Mouse (Mus musculus) stomach, embryonic 15.5 days (tissue): ENCODE measurements at regions not wholly inside any gene's neighbourhood (a gene's known extent, or its start where the extent isn't known, plus 50 kb on each side); places are given as distances from the start of the nearest gene placed in this dataset.

Experiments used
- ATAC-seq: fragments of 200-750 bp; cut with Nextera tagmentation; 2 replicates; pipeline ENCODE4 v1.8.0; 2017; ENCODE audit warnings: low read depth, moderate number of reproducible peaks, moderate TSS enrichment; ENCODE audit not compliant: insufficient read depth, low FRiP score
- H3K27ac ChIP-seq: fragments of 300-500 bp; sonication (generic); 2 replicates; pipeline ENCODE4 v1.5.1; 2015; ENCODE audit warnings: mild to moderate bottlenecking, inconsistent platforms
- H3K27me3 ChIP-seq: fragments of 300-500 bp; sonication (generic); replicated peaks from 2 replicates; pipeline ENCODE4 v1.6.1; 2015; ENCODE audit warnings: inconsistent platforms
- H3K36me3 ChIP-seq: fragments of 300-500 bp; sonication (generic); 2 replicates; pipeline ENCODE4 v1.6.1; 2015; ENCODE audit warnings: inconsistent platforms
- H3K4me1 ChIP-seq: fragments of 300-500 bp; sonication (generic); 2 replicates; pipeline ENCODE4 v1.6.1; 2015; ENCODE audit warnings: inconsistent platforms
- H3K4me2 ChIP-seq: fragments of 300-500 bp; sonication (generic); 2 replicates; pipeline ENCODE4 v1.6.1; 2015; ENCODE audit warnings: mild to moderate bottlenecking, inconsistent platforms
- H3K4me3 ChIP-seq: fragments of 300-500 bp; sonication (generic); replicated peaks from 2 replicates; pipeline ENCODE4 v1.5.1; 2015; ENCODE audit warnings: inconsistent platforms
- H3K9ac ChIP-seq: fragments of 300-500 bp; sonication (generic); 2 replicates; pipeline ENCODE4 v1.6.1; 2015; ENCODE audit warnings: inconsistent platforms
- H3K9me3 ChIP-seq: fragments of 300-500 bp; sonication (generic); 2 replicates; pipeline ENCODE4 v1.6.1; 2016; ENCODE audit warnings: inconsistent platforms
- WGBS: fragments of 180-500 bp; shearing (Covaris S2); methylation state at CpG from one replicate; pipeline ENCODE4 v1.1.7; 2015; 5-methylcytosine and 5-hydroxymethylcytosine counted together

DNA sequence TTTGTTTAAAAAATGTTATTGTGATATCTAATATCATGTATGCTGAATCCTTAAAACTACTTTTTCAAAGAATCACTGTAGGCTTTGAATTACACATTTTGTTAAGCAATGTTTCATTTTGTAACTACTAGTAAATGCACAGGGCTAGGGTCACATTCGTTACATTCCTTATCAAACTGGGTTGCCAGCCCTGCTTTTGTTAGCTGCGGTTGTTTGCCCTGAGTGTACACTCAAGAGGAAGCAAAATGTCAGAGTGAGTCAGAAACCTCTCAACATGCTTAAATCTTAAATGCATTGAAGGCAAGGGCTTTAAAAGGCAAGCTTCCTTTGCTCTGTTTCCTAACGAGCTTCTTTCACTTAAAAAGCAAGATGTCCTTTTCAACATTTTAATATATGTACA is 193.6 kb upstream of the Daam1 start:
- no peaks in the 10 kb centered on the region for H3K9me3 ChIP-seq
- H3K4me2 ChIP-seq: no peak overlapping the region
- 44% methylated on average over 3 of the region's 3 CpGs for WGBS
- no peak for ATAC-seq
- H3K36me3 ChIP-seq: no peaks in the 10 kb centered on the region
- no peak overlapping the region for H3K4me3 ChIP-seq
- no peak overlapping the region for H3K9ac ChIP-seq
- H3K4me1 ChIP-seq: peaks cover 12% of the 10 kb centered on the region
- H3K27me3 ChIP-seq: no peaks in the 10 kb centered on the region
- no peak overlapping the region for H3K27ac ChIP-seq

DNA sequence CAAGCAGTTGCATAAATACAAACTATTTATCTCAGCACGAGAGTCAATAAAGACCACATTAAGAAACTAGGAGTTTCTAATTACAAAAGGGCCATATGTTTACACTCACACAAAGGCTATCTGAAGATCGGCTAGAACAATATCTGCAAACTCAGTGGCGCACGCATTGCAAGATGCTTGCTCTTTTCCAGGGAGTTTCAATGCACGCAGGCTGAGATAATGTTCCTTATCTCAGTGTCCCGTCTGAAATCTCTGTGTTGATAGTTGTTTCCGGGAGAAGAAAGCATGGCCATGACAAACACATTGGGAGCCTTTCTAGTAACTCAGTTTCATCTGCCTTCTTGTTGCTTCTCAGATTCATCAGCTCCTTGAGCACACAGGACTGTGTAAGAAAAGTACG is 192.6 kb upstream of the Daam1 start:
- no peak overlapping the region for H3K9ac ChIP-seq
- ATAC-seq: no peak
- peaks cover 16% of the 10 kb centered on the region for H3K4me1 ChIP-seq
- no peaks in the 10 kb centered on the region for H3K9me3 ChIP-seq
- no peak overlapping the region for H3K4me3 ChIP-seq
- H3K27me3 ChIP-seq: no peaks in the 10 kb centered on the region
- no peak overlapping the region for H3K27ac ChIP-seq
- 44% methylated on average over 8 of the region's 8 CpGs for WGBS
- H3K36me3 ChIP-seq: no peaks in the 10 kb centered on the region
- H3K4me2 ChIP-seq: no peak overlapping the region

- ATAC-seq: peak; percentile 35; the same call in 1 of the 2 replicates
- H3K9me3 ChIP-seq: no peaks in the 10 kb centered on the region
- H3K4me2 ChIP-seq: no peak overlapping the region
- no peaks in the 10 kb centered on the region for H3K36me3 ChIP-seq
- H3K27me3 ChIP-seq: no peaks in the 10 kb centered on the region
- peak overlapping the region; percentile 31 for H3K27ac ChIP-seq
- WGBS: 33% methylated on average over 10 of the region's 10 CpGs
- no peak overlapping the region for H3K4me3 ChIP-seq
- H3K9ac ChIP-seq: no peak overlapping the region
- H3K4me1 ChIP-seq: peaks cover 18% of the 10 kb centered on the region
Measured at GRCm38 (mm10) chr12:71640058-71640501, 190.8 kb upstream of the Daam1 start.

DNA sequence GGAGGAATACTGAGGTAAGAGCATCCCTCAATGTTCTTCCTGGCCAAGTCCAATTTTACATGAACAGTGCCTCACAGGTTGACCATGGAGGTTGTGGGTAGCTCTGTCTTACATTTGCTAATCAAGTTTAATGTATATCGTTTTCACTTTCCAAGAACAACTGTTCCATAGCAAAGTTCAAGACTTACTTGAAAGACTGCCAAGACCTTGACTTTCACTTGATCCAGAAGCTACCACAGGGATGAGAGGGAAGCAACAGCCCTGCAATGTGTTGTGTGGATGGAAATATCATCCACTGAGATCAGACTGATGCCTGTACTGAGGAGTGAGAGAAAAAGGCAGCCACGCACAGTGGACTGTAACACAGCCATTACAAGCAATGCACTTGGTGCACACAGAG is 189.4 kb upstream of the Daam1 start:
- Histone ChIP-seq H3K27ac (no peak overlapping the region), H3K4me1 (peaks cover 18% of the 10 kb centered on the region), H3K9me3 (no peaks in the 10 kb centered on the region), H3K4me3 (no peak overlapping the region), H3K4me2 (no peak overlapping the region), H3K9ac (no peak overlapping the region), H3K27me3 (no peaks in the 10 kb centered on the region), H3K36me3 (no peaks in the 10 kb centered on the region)
- ATAC-seq: no peak
- WGBS: 62% methylated on average over 2 of the region's 2 CpGs

- Histone ChIP-seq H3K9me3 (no peaks in the 10 kb centered on the region), H3K4me1 (peaks cover 18% of the 10 kb centered on the region), H3K4me3 (no peak overlapping the region), H3K4me2 (no peak overlapping the region), H3K9ac (no peak overlapping the region), H3K36me3 (no peaks in the 10 kb centered on the region), H3K27ac (peak overlapping the region; percentile 71), H3K27me3 (no peaks in the 10 kb centered on the region)
- 52% methylated on average over 8 of the region's 8 CpGs for WGBS
- no peak for ATAC-seq
Measured at GRCm38 (mm10) chr12:71642797-71643337, 188.0 kb upstream of the Daam1 start.

DNA sequence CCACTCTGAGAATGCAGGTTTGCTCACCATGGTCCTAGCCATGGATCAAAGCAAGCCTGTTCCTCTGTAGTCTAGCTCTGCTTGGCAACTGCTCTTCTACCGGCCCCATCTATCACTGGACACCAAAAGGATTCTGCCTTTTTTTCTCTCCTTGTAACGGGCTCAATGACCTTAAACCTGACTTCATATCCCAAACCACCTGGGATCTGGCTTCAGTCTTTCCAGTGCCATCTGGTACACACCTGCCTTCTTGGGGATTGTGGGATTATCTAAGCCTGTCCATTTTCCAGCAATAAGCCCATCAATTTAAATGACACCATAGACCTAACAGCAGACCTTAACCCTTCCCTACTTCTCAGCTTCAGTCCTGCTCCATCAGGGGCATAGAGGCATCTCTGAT is 179.6 kb upstream of the Daam1 start:
- Histone ChIP-seq H3K4me2 (no peak overlapping the region), H3K4me3 (no peak overlapping the region), H3K9me3 (no peaks in the 10 kb centered on the region), H3K27me3 (no peaks in the 10 kb centered on the region), H3K36me3 (no peaks in the 10 kb centered on the region), H3K9ac (no peak overlapping the region), H3K27ac (no peak overlapping the region), H3K4me1 (no peaks in the 10 kb centered on the region)
- 54% methylated on average over 2 of the region's 2 CpGs for WGBS
- ATAC-seq: no peak

GRCm38 (mm10) chr12:71693346-71694038 is 137.4 kb upstream of the Daam1 start:
- no peak overlapping the region for H3K4me2 ChIP-seq
- no peaks in the 10 kb centered on the region for H3K9me3 ChIP-seq
- 60% methylated on average over 10 of the region's 10 CpGs for WGBS
- no peak for ATAC-seq
- no peak overlapping the region for H3K4me3 ChIP-seq
- H3K36me3 ChIP-seq: no peaks in the 10 kb centered on the region
- H3K9ac ChIP-seq: no peak overlapping the region
- no peak overlapping the region for H3K27ac ChIP-seq
- H3K4me1 ChIP-seq: peaks cover 4% of the 10 kb centered on the region; the same call in 1 of the 2 replicates
- no peaks in the 10 kb centered on the region for H3K27me3 ChIP-seq

DNA sequence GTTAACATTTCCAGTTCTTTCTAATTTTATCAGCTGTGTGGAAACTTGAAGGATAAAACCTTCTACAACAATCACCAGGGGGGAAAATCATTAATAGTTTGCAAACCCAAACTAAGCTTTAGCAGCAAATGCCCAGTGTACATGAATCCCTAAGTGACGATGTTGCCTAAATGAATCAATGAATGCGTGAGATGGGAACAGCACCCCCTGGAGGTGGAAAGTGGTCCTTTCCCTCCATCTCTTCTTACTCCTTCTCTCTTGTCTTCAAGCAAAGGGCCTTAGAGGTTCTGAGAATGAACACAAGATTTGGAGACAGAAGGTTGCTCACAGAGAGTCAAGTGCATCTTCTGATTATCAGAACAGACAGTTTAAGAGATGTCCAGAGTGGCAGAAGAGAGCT is 129.1 kb upstream of the Daam1 start:
- H3K4me3 ChIP-seq: no peak overlapping the region
- 83% methylated on average over 2 of the region's 2 CpGs for WGBS
- H3K27me3 ChIP-seq: no peaks in the 10 kb centered on the region
- H3K27ac ChIP-seq: no peak overlapping the region
- no peak overlapping the region for H3K4me2 ChIP-seq
- peaks cover 4% of the 10 kb centered on the region; the same call in 1 of the 2 replicates for H3K9me3 ChIP-seq
- no peaks in the 10 kb centered on the region for H3K4me1 ChIP-seq
- ATAC-seq: no peak
- H3K9ac ChIP-seq: no peak overlapping the region
- no peaks in the 10 kb centered on the region for H3K36me3 ChIP-seq

DNA sequence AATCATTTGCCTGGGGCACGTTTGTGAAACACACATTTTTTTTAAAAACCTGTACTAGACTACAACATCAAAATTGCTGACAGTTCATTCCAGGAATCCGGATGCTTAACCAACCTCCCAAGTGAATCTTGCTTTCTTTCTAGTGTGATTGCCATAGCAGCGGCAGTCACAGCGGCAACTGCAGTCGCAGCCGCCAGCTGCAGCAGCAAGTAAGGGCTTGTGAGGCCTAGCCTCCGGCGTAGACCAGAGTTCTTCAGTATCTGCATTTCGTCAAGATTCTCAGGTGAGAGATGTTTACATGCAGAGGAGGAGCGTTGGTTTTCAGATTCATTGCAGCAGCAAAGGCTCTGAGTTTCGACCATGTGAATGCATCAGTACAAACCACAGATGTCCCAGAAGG is 128.7 kb upstream of the Daam1 start:
- no peak for ATAC-seq
- WGBS: 64% methylated on average over 11 of the region's 11 CpGs
- H3K36me3 ChIP-seq: no peaks in the 10 kb centered on the region

DNA sequence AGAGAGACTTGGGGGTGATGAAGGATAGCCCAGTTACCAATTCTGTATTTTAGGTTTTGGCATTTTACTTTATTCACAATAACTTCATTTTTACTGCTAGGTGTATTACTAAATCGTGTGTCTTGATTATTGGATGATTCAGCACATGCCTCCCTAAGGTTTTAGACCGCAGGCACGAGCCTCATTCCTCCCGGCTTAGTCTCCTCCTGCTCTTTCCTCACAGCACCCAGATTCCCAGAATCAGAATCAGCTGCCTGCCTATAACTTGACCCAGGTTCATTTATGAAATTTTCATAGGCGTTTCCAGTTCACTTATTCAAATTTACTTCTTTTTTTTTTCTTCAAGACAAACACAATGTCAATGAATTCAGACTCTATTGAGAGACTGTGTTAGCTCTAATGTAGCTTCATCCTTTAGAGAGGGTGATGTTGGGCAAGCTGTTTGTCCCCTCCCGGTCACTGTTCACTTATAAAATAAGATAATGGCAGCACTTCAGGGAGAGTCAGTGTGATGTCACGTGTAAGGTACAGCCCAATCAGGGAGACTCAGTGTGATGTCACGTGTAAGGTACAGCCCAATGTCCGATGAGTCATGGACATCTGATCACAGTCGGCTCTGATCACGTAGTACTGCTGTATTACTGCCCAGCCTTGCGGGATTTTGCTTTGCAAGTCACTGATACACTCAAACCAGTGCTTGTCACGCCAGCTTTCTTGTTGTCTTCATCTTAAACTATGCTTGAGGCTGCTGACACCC is 127.6 kb upstream of the Daam1 start:
- 88% methylated on average over 13 of the region's 13 CpGs for WGBS
- H3K4me3 ChIP-seq: no peak overlapping the region
- H3K9ac ChIP-seq: no peak overlapping the region

More for the DNA sequence above, 128.7 kb upstream of the Daam1 start:
- Histone ChIP-seq H3K9ac (no peak overlapping the region), H3K4me1 (no peaks in the 10 kb centered on the region), H3K4me3 (no peak overlapping the region), H3K27me3 (no peaks in the 10 kb centered on the region), H3K27ac (no peak overlapping the region), H3K9me3 (peaks cover 4% of the 10 kb centered on the region; the same call in 1 of the 2 replicates), H3K4me2 (no peak overlapping the region)

GRCm38 (mm10) chr12:71704431-71704830 is 126.4 kb upstream of the Daam1 start:
- H3K27ac ChIP-seq: no peak overlapping the region
- 75% methylated on average over 6 of the region's 6 CpGs for WGBS
- no peak overlapping the region for H3K4me2 ChIP-seq
- H3K27me3 ChIP-seq: no peaks in the 10 kb centered on the region
- H3K36me3 ChIP-seq: no peaks in the 10 kb centered on the region
- H3K4me1 ChIP-seq: no peaks in the 10 kb centered on the region
- H3K9ac ChIP-seq: no peak overlapping the region
- H3K9me3 ChIP-seq: 0 out of 2 replicates have a peak, but pooled peaks cover under 1% of the 10 kb centered on the region
- ATAC-seq: no peak
- H3K4me3 ChIP-seq: no peak overlapping the region

More for the DNA sequence above, 127.6 kb upstream of the Daam1 start:
- no peak overlapping the region for H3K27ac ChIP-seq
- no peak overlapping the region for H3K4me2 ChIP-seq
- H3K9me3 ChIP-seq: peaks cover 4% of the 10 kb centered on the region; the same call in 1 of the 2 replicates
- no peak for ATAC-seq
- no peaks in the 10 kb centered on the region for H3K27me3 ChIP-seq
- H3K36me3 ChIP-seq: no peaks in the 10 kb centered on the region
- no peaks in the 10 kb centered on the region for H3K4me1 ChIP-seq

DNA sequence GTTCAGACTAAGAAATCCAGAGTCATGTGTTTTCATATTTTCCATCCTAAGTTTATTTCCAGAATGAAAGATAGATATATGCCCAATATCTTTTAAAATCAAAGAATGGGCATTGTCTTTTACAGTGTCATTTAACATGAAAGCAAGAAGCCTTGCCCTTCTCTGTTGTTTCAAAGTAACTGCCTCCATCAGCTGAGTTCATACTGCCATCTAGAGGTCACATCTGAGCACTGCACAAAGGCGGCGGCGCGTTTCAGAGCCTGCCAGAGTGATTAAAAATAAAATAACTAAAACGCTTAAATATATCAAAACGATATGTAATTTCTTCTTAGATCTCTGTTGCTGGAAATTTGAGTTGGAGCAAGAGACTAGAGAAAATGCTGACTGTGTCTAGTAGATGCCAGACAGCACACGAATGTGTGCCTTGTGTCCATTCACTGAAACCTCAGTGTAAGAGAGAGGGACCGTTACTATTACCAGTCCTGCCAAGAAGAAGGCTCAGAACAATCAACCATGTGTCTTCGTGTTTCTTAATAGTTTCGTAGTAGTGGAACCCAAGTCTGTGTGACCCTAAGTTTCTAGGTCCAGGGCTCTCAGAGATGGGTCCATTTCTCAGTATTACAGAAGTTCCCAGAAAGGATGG is 123.0 kb upstream of the Daam1 start:
- ATAC-seq: no peak
- WGBS: 23% methylated on average over 10 of the region's 10 CpGs
- H3K36me3 ChIP-seq: no peaks in the 10 kb centered on the region
- no peak overlapping the region for H3K27ac ChIP-seq
- H3K9me3 ChIP-seq: no peaks in the 10 kb centered on the region
- no peak overlapping the region for H3K4me3 ChIP-seq
- H3K4me2 ChIP-seq: no peak overlapping the region
- H3K9ac ChIP-seq: no peak overlapping the region
- no peaks in the 10 kb centered on the region for H3K4me1 ChIP-seq
- H3K27me3 ChIP-seq: no peaks in the 10 kb centered on the region
